Mouse (Mus musculus): ENCODE data around the gene Traf3ip3. TPM values are rescaled to one million over a fixed set of nuclear protein-coding genes. Genes with fewer than 3 reads are reported as not detected.

The Traf3ip3 gene
- polyA plus RNA-seq (2016; fragmentation: Nextera tagmentation; extraction: Ambion mirVana), result 0.99 and 1.6 TPM in 2 replicates

DNA sequence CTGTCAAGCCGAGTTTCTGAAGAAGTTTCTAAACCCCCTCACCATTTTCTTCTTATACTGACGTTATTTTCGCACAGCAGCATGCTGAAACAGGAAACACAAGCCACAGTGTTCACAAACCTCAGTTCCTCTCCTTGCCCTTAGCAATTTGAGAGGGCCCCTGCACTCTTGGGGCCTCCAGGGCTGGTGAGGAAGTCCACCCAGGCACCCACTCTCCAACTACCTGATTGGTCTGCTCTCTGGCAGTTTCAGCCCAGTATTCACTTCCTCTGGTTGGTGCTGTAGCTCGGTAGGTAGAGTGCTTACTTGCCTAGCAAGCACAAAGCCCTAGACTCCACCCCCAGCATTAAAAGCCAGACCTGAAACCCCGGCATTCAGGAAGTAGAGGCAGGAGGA is at the start of gene Traf3ip3:
Gene Traf3ip3, minus strand, starts transcription at position 321 of the 396 bp plus-strand sequence.
- H3K4me2 ChIP-seq, result no peak within 1 kb of the TSS
- 55% methylated on average over 5 of the region's 5 CpGs for WGBS

DNA sequence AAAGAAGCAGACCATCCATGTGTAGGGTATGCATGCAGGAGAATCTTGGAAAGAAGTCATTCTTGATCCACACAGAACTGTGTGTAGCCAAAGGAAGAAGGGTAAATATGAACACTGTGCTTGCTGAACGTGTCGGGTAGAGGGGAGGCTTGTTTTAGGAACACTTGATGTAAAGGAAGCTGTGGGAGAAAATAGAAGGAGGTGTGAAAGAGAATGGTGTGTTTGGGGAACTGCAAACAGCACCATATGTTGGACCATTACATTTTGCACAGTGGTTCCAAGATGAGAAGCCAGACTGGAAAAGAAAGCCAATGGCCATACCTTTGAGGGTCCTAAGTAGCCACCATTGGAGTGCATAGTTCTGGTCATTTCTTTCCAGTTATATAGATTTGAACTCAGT is 48.5 kb upstream of the Traf3ip3 start:
- 85% methylated on average over 2 of the region's 2 CpGs for WGBS

More for the DNA sequence above, at the start of gene Traf3ip3:
- Histone ChIP-seq H3K9me3 (replicated peaks) (no peaks in the 10 kb centered on the region), H3K9ac (no peak within 1 kb of the TSS), H3K4me1 (replicated peaks) (peaks cover 10% of the 10 kb centered on the region), H3K27ac (ENCODE audit: poor library complexity, severe bottlenecking) (no peak within 1 kb of the TSS), H3K4me3 (no peak within 1 kb of the TSS), H3K36me3 (no peaks in the 10 kb centered on the region), H3K27me3 (replicated peaks) (no peaks in the 10 kb centered on the region)
- ATAC-seq (ENCODE audit: insufficient number of reproducible peaks, low FRiP score), result no peak

DNA sequence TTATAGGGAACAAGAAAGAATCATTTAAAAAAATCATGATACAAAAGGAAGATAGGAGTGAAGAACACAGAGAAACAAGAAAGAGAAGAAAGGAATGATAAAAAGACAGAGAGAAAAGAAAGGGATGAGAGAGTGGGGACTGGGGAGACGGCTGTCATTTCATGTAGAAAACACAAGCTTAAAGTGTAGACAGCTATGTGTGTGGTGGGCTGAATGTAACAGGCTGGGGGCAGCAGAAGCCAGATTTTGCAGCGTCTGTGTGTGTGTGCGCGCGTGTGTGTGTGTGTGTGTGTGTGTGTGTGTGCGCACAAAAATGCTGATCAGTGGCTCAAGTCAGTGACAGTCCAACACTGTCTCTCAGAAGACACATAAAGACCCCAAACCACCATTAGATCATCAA is 42.7 kb upstream of the Traf3ip3 start:
- Histone ChIP-seq H3K4me1 (replicated peaks) (peaks cover 9% of the 10 kb centered on the region), H3K27me3 (replicated peaks) (no peaks in the 10 kb centered on the region), H3K27ac (ENCODE audit: poor library complexity, severe bottlenecking) (peak overlapping the region; percentile 25; the same call in 1 of the 2 replicates), H3K4me2 (no peak overlapping the region), H3K4me3 (no peak overlapping the region), H3K9ac (no peak overlapping the region), H3K36me3 (no peaks in the 10 kb centered on the region), H3K9me3 (replicated peaks) (no peaks in the 10 kb centered on the region)
- WGBS, result 61% methylated on average over 6 of the region's 6 CpGs
- ATAC-seq (ENCODE audit: insufficient number of reproducible peaks, low FRiP score), result no peak

More for the DNA sequence above, 48.5 kb upstream of the Traf3ip3 start:
- Histone ChIP-seq H3K4me3 (no peak overlapping the region), H3K4me2 (no peak overlapping the region), H3K9me3 (replicated peaks) (no peaks in the 10 kb centered on the region), H3K27me3 (replicated peaks) (no peaks in the 10 kb centered on the region; the same call in 1 of the 2 replicates), H3K36me3 (no peaks in the 10 kb centered on the region), H3K27ac (ENCODE audit: poor library complexity, severe bottlenecking) (no peak overlapping the region), H3K9ac (no peak overlapping the region), H3K4me1 (replicated peaks) (0 out of 2 replicates have a peak, but pooled peaks cover 7% of the 10 kb centered on the region)
- no peak for ATAC-seq (ENCODE audit: insufficient number of reproducible peaks, low FRiP score)

DNA sequence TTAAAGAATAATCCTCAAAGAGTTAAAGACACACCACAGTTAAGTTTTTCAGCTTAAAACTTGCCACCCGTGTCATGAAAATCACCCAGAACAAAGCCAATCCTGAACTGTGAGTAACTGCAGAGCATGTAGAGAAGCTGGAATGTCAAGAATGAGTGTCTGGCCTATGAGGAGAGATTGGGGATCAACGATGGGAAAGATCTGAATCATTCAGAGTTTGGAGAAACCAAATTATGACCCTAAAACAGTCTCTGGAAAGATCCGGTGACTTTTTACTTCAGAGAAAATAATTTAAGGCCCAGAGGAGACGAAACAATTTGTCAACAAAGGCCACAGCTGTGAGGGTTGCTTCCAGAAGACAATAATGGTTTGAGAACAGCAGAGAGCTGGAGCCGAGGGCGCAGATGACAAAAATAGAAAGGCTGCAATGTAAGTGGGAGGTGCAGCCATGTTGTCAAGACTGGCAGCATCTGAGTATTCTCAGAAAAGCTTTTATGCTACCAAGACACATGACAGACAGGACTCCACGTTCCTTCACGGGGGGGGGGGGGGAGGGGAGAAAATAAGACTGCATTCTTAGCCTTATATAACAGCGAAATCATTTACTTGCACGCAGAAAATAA is 42.2 kb upstream of the Traf3ip3 start:
- WGBS, result 39% methylated on average over 10 of the region's 10 CpGs
- H3K4me2 ChIP-seq, result no peak overlapping the region; the same call in 1 of the 2 replicates
- no peaks in the 10 kb centered on the region for H3K27me3 ChIP-seq (replicated peaks)
- peak; percentile 61; the same call in 1 of the 2 replicates for ATAC-seq (ENCODE audit: insufficient number of reproducible peaks, low FRiP score)
- no peak overlapping the region for H3K4me3 ChIP-seq
- H3K27ac ChIP-seq (ENCODE audit: poor library complexity, severe bottlenecking), result peak overlapping the region; percentile 76
- H3K9ac ChIP-seq, result no peak overlapping the region
- H3K9me3 ChIP-seq (replicated peaks), result no peaks in the 10 kb centered on the region
- H3K36me3 ChIP-seq, result no peaks in the 10 kb centered on the region
- H3K4me1 ChIP-seq (replicated peaks), result peaks cover 9% of the 10 kb centered on the region

DNA sequence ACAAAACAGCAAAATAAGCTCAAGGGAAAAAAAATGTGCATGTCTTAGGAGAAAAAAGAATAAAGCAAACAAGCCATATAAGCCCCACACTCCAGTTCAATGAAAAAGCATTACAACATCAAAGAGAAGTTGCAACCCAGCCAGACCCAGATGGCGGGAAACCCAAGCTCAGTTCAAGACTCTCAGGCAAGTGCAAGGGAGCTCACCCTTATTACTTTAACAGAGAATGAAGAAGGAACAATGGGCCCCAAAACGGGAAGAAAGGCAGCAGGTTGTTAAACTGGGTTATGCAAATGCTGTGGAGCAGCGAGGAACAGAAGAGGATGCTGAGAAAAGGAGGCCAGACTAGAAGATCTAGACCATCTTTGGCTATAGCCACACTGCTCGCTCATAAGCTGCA is 41.4 kb upstream of the Traf3ip3 start:
- Histone ChIP-seq H3K4me1 (replicated peaks) (peaks cover 9% of the 10 kb centered on the region), H3K4me3 (no peak overlapping the region), H3K27me3 (replicated peaks) (no peaks in the 10 kb centered on the region), H3K9me3 (replicated peaks) (no peaks in the 10 kb centered on the region), H3K27ac (ENCODE audit: poor library complexity, severe bottlenecking) (peak overlapping the region; percentile 76), H3K4me2 (no peak overlapping the region), H3K9ac (no peak overlapping the region), H3K36me3 (no peaks in the 10 kb centered on the region)
- WGBS, result 73% methylated on average over 4 of the region's 4 CpGs
- ATAC-seq (ENCODE audit: insufficient number of reproducible peaks, low FRiP score), result no peak

DNA sequence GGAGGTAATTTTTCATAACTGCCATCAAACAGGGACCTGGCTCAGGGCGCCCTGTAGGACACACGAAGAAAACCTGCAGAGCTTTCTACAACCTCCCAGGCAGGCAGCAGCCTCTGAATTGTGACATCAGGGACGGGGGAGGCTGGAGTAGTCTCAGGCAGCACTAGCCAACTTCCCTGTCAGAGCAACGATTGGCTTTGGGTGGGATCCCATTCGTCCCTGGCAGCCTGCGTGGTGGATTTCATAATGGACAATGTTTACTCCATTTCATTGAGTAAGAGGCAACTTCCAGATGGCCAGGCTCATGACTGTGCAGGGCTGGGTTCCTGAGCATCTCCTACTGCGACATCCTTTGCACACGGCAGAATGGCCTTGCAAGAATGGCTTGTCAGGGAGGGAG is 40.7 kb upstream of the Traf3ip3 start:
- H3K4me2 ChIP-seq, result no peak overlapping the region
- H3K36me3 ChIP-seq, result no peaks in the 10 kb centered on the region
- H3K9ac ChIP-seq, result no peak overlapping the region
- no peak overlapping the region for H3K4me3 ChIP-seq
- H3K4me1 ChIP-seq (replicated peaks), result peaks cover 9% of the 10 kb centered on the region
- WGBS, result 75% methylated on average over 8 of the region's 8 CpGs
- H3K27me3 ChIP-seq (replicated peaks), result no peaks in the 10 kb centered on the region
- H3K27ac ChIP-seq (ENCODE audit: poor library complexity, severe bottlenecking), result no peak overlapping the region
- H3K9me3 ChIP-seq (replicated peaks), result no peaks in the 10 kb centered on the region
- ATAC-seq (ENCODE audit: insufficient number of reproducible peaks, low FRiP score), result no peak

DNA sequence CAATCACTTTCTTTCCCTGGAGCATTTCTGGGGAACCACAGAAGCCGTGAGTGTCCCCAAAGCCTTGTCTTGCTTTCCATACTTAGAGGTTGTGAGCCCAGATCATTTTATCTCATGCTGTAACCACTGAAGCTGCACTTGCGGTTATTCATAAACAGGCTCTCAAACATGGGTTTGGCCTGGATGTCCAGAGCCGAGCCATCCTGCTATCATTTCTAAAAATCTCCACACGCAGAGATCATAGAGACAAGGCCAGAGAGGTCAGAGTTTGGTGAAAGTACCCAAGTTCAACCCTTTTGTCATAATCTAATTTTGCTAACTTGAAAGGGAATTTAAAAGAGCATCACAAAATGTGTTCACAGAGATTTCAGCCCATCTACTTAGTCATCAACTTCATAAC is 39.9 kb upstream of the Traf3ip3 start:
- no peak overlapping the region for H3K4me3 ChIP-seq
- ATAC-seq (ENCODE audit: insufficient number of reproducible peaks, low FRiP score), result no peak
- H3K27me3 ChIP-seq (replicated peaks), result no peaks in the 10 kb centered on the region
- no peak overlapping the region for H3K9ac ChIP-seq
- no peaks in the 10 kb centered on the region for H3K9me3 ChIP-seq (replicated peaks)
- H3K4me2 ChIP-seq, result no peak overlapping the region
- H3K4me1 ChIP-seq (replicated peaks), result peaks cover 9% of the 10 kb centered on the region
- WGBS, result 80% methylated on average over 4 of the region's 4 CpGs
- H3K36me3 ChIP-seq, result no peaks in the 10 kb centered on the region
- no peak overlapping the region for H3K27ac ChIP-seq (ENCODE audit: poor library complexity, severe bottlenecking)

DNA sequence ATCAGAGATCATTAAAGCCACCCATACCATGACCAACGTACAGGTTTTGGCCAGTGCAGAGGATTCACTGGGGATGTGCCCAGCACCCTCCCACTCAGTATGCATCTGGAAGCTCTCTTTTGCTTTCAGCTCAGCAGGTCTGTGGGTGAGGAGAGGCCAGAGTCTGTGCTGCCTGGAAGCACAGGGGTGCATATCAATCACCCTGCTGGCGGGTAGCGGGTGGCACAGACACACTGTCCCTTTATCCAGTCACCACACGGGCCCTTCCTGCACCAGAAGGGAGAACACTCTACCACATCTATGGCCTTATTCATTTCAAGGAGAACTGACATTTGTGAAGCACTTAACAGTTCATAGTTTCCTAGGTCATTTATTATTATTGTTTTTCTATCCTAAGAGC is 36.9 kb upstream of the Traf3ip3 start:
- no peak for ATAC-seq (ENCODE audit: insufficient number of reproducible peaks, low FRiP score)
- WGBS, result 50% methylated on average over 4 of the region's 4 CpGs

DNA sequence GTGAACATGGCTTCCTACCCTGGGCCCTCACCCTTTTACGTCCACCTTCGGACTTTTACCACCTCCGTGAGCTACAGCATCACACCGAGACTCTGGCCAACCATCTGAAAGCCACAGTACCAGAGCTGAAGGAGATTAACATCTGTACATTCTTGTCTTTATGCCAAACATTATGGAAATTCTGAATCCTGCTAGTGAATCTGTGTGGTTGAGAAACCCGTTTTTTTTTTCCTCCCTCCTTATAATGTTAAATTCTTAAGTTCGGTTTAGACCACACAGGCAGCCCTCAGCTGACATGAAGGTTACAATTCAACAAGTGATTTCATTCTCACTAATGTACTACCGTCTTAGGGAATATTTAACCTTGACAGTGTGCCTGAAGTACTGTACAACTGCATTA is 33.4 kb upstream of the Traf3ip3 start:
- Histone ChIP-seq H3K4me3 (no peak overlapping the region), H3K9me3 (replicated peaks) (no peaks in the 10 kb centered on the region), H3K9ac (no peak overlapping the region), H3K27me3 (replicated peaks) (no peaks in the 10 kb centered on the region), H3K36me3 (no peaks in the 10 kb centered on the region), H3K4me2 (no peak overlapping the region), H3K27ac (ENCODE audit: poor library complexity, severe bottlenecking) (no peak overlapping the region), H3K4me1 (replicated peaks) (peaks cover 13% of the 10 kb centered on the region)
- no peak for ATAC-seq (ENCODE audit: insufficient number of reproducible peaks, low FRiP score)
- WGBS, result 79% methylated on average over 7 of the region's 7 CpGs

More for the DNA sequence above, 36.9 kb upstream of the Traf3ip3 start:
- H3K9me3 ChIP-seq (replicated peaks), result no peaks in the 10 kb centered on the region
- H3K27ac ChIP-seq (ENCODE audit: poor library complexity, severe bottlenecking), result no peak overlapping the region
- no peaks in the 10 kb centered on the region for H3K27me3 ChIP-seq (replicated peaks)
- no peak overlapping the region for H3K4me2 ChIP-seq
- no peak overlapping the region for H3K9ac ChIP-seq
- H3K4me1 ChIP-seq (replicated peaks), result peaks cover 5% of the 10 kb centered on the region
- H3K4me3 ChIP-seq, result no peak overlapping the region
- no peaks in the 10 kb centered on the region for H3K36me3 ChIP-seq

DNA sequence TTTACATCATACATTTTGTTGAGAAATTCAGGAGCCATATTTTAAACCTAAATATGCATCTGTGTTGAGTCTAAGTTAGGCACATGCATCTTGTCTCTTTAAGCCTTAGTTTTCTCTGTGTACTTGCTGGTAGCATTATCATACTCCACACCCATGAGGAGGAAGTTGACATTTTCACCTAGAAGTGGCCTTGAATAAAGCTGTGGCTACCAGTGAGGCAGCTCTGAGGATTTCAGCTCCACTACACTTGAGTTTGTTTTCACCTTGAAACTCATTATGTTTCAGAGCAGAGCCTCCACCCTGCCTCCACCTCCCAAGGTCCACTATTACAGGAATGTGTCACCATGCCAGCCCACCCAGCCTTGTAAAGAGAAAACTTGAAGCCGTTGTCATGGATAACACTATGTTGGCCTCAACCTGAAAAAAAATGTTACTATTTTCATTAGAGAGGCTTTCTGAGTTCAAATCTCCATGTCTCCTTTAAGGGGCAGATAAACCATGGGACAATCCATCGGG is 32.7 kb upstream of the Traf3ip3 start:
- Histone ChIP-seq H3K4me2 (no peak overlapping the region), H3K36me3 (no peaks in the 10 kb centered on the region), H3K9ac (no peak overlapping the region), H3K4me1 (replicated peaks) (peaks cover 13% of the 10 kb centered on the region), H3K4me3 (no peak overlapping the region), H3K27me3 (replicated peaks) (no peaks in the 10 kb centered on the region), H3K9me3 (replicated peaks) (no peaks in the 10 kb centered on the region), H3K27ac (ENCODE audit: poor library complexity, severe bottlenecking) (no peak overlapping the region)
- no peak for ATAC-seq (ENCODE audit: insufficient number of reproducible peaks, low FRiP score)
- 83% methylated on average over 2 of the region's 2 CpGs for WGBS

DNA sequence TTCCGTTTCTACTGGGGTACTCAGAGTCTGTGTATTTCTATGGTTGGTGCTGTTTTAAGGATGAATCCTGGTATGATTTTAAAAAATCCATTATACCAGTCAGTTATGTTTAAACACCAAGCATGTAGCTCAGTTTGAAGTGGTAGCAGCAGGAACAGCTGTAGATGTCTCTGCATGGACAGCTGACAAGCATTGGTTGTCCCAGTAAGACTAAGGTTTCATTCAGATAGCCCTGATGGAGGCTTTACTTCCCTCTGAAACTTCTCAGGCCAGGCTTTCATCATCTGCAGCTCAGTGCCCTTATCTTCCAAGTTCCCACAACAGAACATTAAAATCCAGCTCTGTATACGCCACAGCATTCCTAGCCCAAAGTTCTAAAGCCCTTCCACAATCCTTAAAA is 31.2 kb upstream of the Traf3ip3 start:
- Histone ChIP-seq H3K4me2 (no peak overlapping the region), H3K9ac (no peak overlapping the region), H3K27me3 (replicated peaks) (no peaks in the 10 kb centered on the region), H3K4me3 (no peak overlapping the region), H3K9me3 (replicated peaks) (no peaks in the 10 kb centered on the region), H3K27ac (ENCODE audit: poor library complexity, severe bottlenecking) (no peak overlapping the region), H3K36me3 (no peaks in the 10 kb centered on the region), H3K4me1 (replicated peaks) (peaks cover 13% of the 10 kb centered on the region)
- 73% methylated on average over 2 of the region's 2 CpGs for WGBS
- ATAC-seq (ENCODE audit: insufficient number of reproducible peaks, low FRiP score), result no peak

DNA sequence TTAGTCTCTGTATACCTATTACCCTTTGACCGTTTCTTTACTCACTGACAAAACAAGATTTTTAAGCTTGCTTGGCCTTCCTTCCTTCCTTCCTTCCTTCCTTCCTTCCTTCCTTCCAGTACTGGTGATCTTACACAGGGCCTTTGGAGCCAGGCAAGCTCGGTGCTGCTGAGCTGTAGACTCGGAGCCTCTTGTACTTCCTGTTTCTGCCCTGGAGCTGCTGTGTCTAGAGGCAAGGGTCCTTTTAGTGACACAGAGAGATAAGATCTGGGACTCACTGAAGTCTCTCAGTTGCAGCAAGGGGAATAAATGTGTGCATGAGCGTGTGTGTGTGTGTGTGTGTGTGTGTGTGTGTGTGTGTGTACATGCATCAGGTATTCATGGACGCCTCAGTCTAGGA is 29.4 kb upstream of the Traf3ip3 start:
- no peaks in the 10 kb centered on the region for H3K9me3 ChIP-seq (replicated peaks)
- H3K36me3 ChIP-seq, result no peaks in the 10 kb centered on the region
- no peak overlapping the region for H3K9ac ChIP-seq
- no peak overlapping the region for H3K27ac ChIP-seq (ENCODE audit: poor library complexity, severe bottlenecking)
- no peak for ATAC-seq (ENCODE audit: insufficient number of reproducible peaks, low FRiP score)
- 51% methylated on average over 5 of the region's 5 CpGs for WGBS
- no peak overlapping the region for H3K4me2 ChIP-seq
- H3K4me1 ChIP-seq (replicated peaks), result peaks cover 13% of the 10 kb centered on the region
- no peaks in the 10 kb centered on the region for H3K27me3 ChIP-seq (replicated peaks)
- no peak overlapping the region for H3K4me3 ChIP-seq
